Mouse (Mus musculus): Measurements from ENCODE around the gene Slc39a13.

DNA sequence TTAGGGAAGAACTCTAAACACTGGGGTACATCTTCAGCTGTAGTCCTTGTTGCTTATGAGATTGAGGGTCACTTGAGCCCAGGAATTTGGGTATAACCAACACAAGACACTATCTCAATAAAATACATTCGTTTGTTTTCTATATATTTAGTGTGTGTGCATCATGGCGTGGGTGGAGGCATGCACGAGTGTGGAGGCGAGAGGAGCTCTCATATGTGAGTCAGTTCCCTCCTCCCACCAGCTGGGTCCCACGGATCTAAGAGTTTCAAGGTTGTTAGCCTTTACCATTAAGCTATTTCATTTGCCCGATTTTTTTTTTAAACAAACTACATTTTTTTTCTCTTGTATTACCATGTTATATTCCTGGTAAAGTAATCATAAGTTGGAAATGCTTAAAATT lies 20.6 kb upstream of the Slc39a13 start:
- TF ChIP-seq POLR2A (IDR thresholded peaks at IDR 0.05; ENCODE audit: extremely low read depth, insufficient read depth, low read length) (no peak), CTCF (IDR thresholded peaks at IDR 0.05; ENCODE audit: low read depth, low read length) (no peak)
